Mouse (Mus musculus): ENCODE data around the gene Pstk. TPM values are rescaled to one million over a fixed set of nuclear protein-coding genes. Genes with fewer than 3 reads are reported as not detected.
A peak's percentile ranks its signal among the peaks of the same experiment; 100 is the strongest.
"Not testable (repeated sequence)": the region's sequence is repeated elsewhere in the genome, so short reads cannot be mapped to it uniquely, and the experiment has no call there.

Gene Pstk
- polyA plus RNA-seq, 1 experiment from 2014 or later, result 71.4 TPM

DNA sequence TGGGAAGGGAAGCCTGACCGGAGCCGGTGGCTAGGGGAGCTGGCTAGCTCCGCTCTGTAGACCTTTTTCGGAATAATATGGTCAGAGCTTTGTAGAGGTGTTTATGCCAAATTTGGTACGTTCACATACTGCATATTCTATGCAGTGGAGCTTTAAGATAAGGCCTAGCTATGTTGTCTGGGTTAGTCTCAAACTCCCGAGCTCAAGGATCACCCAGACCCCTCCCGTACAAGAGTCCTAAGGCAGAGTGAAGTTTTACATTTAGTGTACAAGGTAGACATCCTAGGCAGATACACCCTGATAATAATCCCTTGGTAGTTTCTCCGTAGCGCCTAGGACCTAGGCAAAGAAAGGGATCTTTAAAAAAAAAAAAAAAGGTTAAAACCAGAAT is 524 bp downstream of the Pstk start:
- DNase-seq (ENCODE audit: extremely low spot score, low spot score), result no peak
- peak overlapping the region; percentile 78 for H3K4me3 ChIP-seq
- peaks cover 15% of the 10 kb centered on the region for H3K36me3 ChIP-seq (replicated peaks)
- no peaks in the 10 kb centered on the region for H3K9me3 ChIP-seq
- peak overlapping the region; percentile 96 for H3K27ac ChIP-seq
- H3K4me1 ChIP-seq, result peaks cover 20% of the 10 kb centered on the region
- 9% methylated on average over 9 of the region's 9 CpGs for WGBS
- H3K27me3 ChIP-seq (ENCODE audit: poor library complexity, severe bottlenecking), result no peaks in the 10 kb centered on the region

DNA sequence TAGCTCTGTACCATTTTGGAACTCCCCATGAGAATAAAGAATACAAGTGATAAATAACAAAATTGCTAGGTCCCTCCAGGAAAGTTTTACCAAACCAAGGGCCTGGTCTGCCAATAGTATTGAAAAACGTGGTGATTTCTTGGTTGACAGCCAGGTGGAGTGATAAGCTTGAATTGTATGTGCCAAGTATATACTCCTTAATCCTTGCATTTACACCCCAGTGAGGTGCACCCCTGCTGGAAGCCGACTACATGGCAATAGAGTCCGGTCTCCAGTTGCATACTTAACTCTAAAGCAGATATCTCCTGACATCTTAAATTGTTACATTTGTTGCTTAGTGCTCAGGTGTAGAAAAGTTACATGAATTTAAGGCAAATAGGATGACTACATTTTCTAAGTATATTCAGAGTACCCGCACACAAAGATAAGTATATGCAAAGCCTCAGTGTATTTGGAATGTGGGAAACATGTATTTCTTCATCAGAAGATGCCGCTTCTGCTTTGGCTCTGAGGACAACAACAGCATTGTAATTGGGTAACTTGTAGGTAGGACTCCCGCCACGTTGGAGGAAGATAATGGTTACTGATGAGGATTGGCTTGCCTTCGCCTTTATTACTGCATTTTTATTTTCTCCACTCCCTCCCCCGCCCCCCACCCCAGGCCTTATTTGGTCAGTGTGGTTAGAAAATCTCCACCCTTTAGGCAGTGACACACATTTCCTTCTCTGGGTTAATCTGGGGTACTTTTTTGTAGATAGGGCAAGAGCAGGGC is 1.1 kb downstream of the Pstk start:
- H3K36me3 ChIP-seq (replicated peaks), result peaks cover 15% of the 10 kb centered on the region
- H3K27ac ChIP-seq, result no peak overlapping the region
- peak overlapping the region; percentile 78 for H3K4me3 ChIP-seq
- H3K9me3 ChIP-seq, result no peaks in the 10 kb centered on the region
- WGBS, result 73% methylated on average over 9 of the region's 9 CpGs
- peaks cover 20% of the 10 kb centered on the region for H3K4me1 ChIP-seq
- no peak for DNase-seq (ENCODE audit: extremely low spot score, low spot score)
- no peaks in the 10 kb centered on the region for H3K27me3 ChIP-seq (ENCODE audit: poor library complexity, severe bottlenecking)

DNA sequence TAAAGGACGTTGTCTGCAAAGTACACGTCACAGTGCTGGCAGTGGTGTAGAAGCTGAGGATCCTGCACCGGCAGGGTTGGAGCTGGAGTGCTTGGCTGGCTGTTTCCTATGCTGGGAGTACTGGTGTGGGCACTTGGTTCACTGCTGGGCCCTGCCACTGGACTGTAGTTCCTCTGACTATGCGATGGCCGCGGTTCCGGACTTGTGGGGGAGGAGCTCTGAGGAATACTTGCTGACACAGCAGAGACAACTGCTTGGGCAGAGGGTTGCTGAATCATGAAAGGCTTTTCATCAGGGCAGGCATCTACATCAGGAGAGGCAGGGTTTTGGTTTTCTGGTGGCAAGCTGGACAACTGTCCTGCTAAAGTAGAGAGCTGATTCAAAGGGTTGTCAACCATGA is 20.8 kb downstream of the Pstk start:
- not testable (repeated sequence) for H3K4me3 ChIP-seq; H3K4me1 ChIP-seq; H3K27me3 ChIP-seq (ENCODE audit: poor library complexity, severe bottlenecking); H3K9me3 ChIP-seq; H3K27ac ChIP-seq; DNase-seq (ENCODE audit: extremely low spot score, low spot score)
- 87% methylated on average over 7 of the region's 7 CpGs for WGBS
- peaks cover 66% of the 10 kb centered on the region for H3K36me3 ChIP-seq (replicated peaks)

DNA sequence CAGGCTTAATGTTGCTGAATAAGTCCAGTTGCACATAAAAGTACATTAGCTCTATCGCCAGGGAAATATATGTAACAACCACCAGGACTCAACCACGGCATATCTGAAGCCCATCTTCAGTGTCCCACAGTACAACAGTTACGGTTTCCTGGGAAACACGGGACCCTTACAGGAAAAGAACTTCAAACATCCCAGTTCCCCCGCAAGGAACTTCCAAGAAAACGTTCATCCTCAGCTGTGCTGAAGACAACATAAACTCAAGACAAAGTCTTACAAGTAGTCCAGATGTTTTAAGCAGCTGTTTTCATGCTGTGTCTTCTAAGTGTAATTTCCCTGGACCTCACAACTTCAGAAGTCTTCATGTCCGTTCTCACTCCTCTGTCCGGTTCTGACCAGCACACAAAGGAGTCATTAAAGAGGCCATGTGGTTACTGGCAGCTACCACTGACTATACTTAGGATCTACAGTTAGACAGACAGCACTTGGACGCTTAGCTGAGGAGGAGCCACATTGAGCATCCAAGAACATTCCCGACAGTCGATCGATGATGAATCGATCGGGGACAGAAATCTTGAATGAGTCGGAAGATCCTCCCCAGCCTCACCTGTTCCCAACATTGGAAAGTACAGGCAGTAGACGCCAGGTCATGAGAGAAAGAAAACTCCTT is 38.5 kb downstream of the Pstk start:
- no peaks in the 10 kb centered on the region for H3K9me3 ChIP-seq
- H3K36me3 ChIP-seq (replicated peaks), result peaks cover 10% of the 10 kb centered on the region; the same call in 1 of the 2 replicates
- no peaks in the 10 kb centered on the region for H3K27me3 ChIP-seq (ENCODE audit: poor library complexity, severe bottlenecking)
- H3K27ac ChIP-seq, result peak overlapping the region; percentile 93
- peak overlapping the region; percentile 98 for H3K4me3 ChIP-seq
- 11% methylated on average over 16 of the region's 16 CpGs for WGBS
- peaks cover 23% of the 10 kb centered on the region for H3K4me1 ChIP-seq
- no peak for DNase-seq (ENCODE audit: extremely low spot score, low spot score)

DNA sequence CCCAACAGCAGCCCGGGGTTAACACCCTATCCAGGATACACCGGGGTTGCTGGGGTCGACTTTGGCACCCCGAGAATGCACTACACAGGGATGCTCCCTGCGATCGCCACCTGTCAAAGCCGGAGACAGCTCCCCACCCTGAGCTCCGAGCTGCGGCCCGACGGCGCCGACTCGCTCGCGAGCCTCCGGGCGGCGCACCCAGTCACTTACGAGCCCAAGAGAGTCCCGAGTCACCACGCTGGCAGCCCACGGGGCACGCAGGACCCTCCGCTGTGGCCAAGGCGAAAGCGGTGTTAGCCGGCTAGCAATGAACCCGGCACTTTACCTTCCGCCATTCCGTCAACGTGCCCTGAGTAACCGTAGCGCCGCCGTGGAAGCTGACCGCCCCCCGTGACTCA is 39.0 kb downstream of the Pstk start:
- Histone ChIP-seq H3K4me3 (peak overlapping the region; percentile 98), H3K27me3 (ENCODE audit: poor library complexity, severe bottlenecking) (no peaks in the 10 kb centered on the region), H3K27ac (peak overlapping the region; percentile 93), H3K4me1 (peaks cover 23% of the 10 kb centered on the region), H3K9me3 (no peaks in the 10 kb centered on the region), H3K36me3 (replicated peaks) (peaks cover 10% of the 10 kb centered on the region; the same call in 1 of the 2 replicates)
- no peak for DNase-seq (ENCODE audit: extremely low spot score, low spot score)
- under 1% methylated on average over 38 of the region's 38 CpGs for WGBS

DNA sequence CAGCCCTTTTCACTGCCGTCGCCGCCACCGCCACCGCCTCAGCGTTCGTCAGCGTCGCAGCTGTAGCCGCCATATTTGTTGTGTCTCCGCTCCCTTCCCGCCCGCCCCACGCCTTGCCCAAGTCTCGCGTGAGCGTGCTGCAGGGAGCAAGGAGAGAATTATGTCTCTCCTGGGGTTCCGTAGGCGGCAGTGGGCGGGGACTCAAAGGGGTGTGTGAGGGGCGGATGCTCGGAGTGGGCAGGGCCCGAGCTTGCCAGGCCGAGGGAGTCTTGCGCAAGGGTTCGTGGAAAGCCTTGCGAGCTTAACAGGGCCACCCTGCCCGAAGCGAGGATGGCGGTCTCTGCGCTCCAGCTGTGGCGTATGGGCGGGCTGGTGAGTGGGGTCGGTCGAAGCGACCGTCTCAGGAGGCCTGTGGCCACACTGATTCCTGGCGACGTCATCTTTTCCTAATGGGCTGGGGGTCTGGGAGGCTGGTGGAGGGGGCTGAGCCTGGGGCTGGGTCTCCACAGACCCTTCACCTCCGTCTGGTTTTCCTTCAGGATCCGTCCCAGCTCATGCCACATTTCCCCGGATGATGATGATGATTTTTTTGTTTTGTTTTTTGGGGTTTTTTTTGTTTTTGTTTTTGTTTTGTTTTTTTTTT is 39.6 kb downstream of the Pstk start, which contains the start of the genes Ikzf5 and Acadsb:
Gene Ikzf5 (minus strand): TSS at position 106 of the 643 bp plus-strand sequence.
Gene Acadsb (plus strand): TSS at position 186 of the 643 bp plus-strand sequence.
- Histone ChIP-seq H3K4me1 (peaks cover 23% of the 10 kb centered on the region), H3K36me3 (replicated peaks) (peaks cover 10% of the 10 kb centered on the region; the same call in 1 of the 2 replicates), H3K9me3 (no peaks in the 10 kb centered on the region), H3K27ac (peak within 1 kb of the TSS; percentile 93), H3K27me3 (ENCODE audit: poor library complexity, severe bottlenecking) (no peaks in the 10 kb centered on the region), H3K4me3 (peak within 1 kb of the TSS; percentile 98)
- peak; percentile 97 for DNase-seq (ENCODE audit: extremely low spot score, low spot score)
- under 1% methylated on average over 42 of the region's 42 CpGs for WGBS

DNA sequence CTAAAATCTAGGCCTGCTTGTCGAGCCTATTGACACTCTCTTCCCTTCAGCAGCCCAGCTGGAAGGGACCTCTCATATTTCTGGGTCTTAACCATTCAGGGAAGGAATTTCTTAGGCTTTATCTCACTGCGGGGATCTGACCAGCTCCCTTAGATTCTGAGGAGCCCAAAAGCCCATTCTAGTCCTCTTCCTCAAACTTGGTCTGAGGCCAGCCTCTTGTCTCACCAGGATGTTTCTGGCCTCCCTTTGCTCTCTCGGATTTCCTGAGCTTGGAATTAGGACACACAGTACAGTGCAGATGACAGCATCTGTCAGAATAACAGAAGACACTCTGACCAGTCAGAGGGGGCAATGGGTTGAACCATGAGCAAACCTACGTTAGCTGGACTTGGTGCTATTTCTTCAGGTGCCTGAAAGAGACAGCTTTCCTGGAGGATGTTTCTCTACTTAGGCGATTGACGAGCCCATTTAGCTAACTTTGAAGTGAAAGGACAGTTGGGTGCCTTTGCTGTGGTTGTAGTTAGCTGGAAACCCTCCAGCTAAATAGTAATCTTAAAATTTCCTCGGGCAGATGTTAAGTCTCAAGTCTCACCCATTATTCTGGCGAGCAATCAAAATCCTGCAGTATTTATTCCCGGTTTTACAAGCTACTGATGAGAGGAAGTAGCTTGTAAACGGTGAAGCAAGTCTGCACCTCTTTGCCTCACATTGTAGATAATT is 40.4 kb downstream of the Pstk start:
- no peaks in the 10 kb centered on the region for H3K9me3 ChIP-seq
- H3K4me3 ChIP-seq, result peak overlapping the region; percentile 98
- H3K27ac ChIP-seq, result no peak overlapping the region
- peaks cover 6% of the 10 kb centered on the region; the same call in 1 of the 2 replicates for H3K36me3 ChIP-seq (replicated peaks)
- DNase-seq (ENCODE audit: extremely low spot score, low spot score), result no peak
- WGBS, result 69% methylated on average over 10 of the region's 10 CpGs
- no peaks in the 10 kb centered on the region for H3K27me3 ChIP-seq (ENCODE audit: poor library complexity, severe bottlenecking)
- peaks cover 23% of the 10 kb centered on the region for H3K4me1 ChIP-seq

DNA sequence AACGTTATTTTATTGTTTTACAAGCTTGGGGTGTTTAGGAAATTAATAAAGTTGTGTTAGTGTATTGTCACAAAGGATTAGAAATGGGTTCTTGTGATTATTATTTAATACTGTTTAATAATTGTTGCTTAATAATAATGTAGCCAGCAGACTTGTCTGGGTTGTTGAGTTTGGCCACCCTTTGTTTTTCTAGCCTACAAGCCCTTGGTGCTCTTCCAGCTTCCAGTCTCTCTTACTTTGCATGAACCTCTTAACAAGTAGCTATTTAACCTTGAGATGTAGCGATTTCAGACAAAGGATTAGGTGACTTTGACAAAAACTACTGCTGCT is 41.0 kb downstream of the Pstk start:
- Histone ChIP-seq H3K36me3 (replicated peaks) (peaks cover 3% of the 10 kb centered on the region; the same call in 1 of the 2 replicates), H3K4me1 (peaks cover 23% of the 10 kb centered on the region), H3K27me3 (ENCODE audit: poor library complexity, severe bottlenecking) (no peaks in the 10 kb centered on the region), H3K9me3 (no peaks in the 10 kb centered on the region), H3K27ac (no peak overlapping the region), H3K4me3 (no peak overlapping the region)
- WGBS, result 71% methylated on average over 2 of the region's 2 CpGs
- no peak for DNase-seq (ENCODE audit: extremely low spot score, low spot score)

DNA sequence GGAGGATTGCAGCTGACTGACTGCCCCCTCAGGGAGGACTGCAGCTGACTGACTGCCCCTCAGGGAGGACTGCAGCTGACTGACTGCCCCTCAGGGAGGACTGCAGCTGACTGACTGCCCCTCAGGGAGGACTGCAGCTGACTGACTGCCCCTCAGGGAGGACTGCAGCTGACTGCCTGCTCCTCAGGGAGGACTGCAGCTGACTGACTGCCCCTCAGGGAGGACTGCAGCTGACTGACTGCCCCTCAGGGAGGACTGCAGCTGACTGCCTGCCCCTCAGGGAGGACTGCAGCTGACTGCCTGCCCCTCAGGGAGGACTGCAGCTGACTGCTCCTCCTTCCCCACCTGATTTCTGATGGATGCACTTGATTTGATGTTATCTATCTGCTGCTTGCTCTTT is 45.8 kb downstream of the Pstk start:
- not testable (repeated sequence) for H3K36me3 ChIP-seq (replicated peaks); DNase-seq (ENCODE audit: extremely low spot score, low spot score); H3K9me3 ChIP-seq; H3K27ac ChIP-seq; H3K4me1 ChIP-seq; H3K4me3 ChIP-seq; H3K27me3 ChIP-seq (ENCODE audit: poor library complexity, severe bottlenecking)

DNA sequence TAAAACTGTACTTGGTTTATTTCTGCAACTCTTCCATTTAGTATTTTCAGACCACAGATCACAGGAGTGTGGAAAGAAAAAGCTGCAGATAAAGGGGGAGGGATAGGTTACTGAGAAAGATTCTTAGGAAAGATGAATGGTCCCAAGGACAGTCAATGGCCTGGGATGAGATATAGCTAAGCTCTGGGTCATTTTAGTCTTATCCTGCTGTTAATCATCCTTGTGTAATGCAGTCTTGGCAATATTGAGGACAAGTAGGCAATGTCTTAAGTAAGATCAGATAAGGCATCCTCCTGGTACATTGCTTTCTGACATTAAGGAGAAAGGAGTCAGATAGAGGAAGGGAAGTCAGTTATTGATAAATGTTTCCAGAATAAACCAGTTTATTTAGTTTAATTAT is 46.7 kb downstream of the Pstk start:
- no peak overlapping the region for H3K27ac ChIP-seq
- no peaks in the 10 kb centered on the region for H3K36me3 ChIP-seq (replicated peaks)
- no peaks in the 10 kb centered on the region for H3K4me1 ChIP-seq
- no peak for DNase-seq (ENCODE audit: extremely low spot score, low spot score)
- no peaks in the 10 kb centered on the region for H3K9me3 ChIP-seq
- H3K27me3 ChIP-seq (ENCODE audit: poor library complexity, severe bottlenecking), result no peaks in the 10 kb centered on the region
- no peak overlapping the region for H3K4me3 ChIP-seq

DNA sequence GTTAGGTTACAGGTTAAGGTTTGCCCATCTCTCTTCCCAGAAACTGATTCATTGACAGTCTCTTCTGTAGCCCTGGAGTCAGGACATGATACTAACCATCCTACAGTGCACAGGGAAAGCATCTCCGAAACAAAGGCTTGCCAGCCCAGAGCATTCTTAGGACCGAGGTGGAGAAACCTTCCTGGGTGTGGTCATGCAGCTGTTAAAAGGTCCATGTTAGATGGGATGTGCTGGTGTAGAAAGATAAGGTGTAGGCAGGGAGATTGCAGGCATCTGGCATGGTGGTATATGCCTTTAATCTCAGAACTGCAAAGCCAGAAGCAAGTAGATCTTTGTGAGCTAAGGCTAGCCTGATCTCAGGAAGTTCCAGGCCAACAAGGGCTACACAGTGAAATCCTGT is 54.0 kb downstream of the Pstk start:
- Histone ChIP-seq H3K36me3 (replicated peaks) (peaks cover 10% of the 10 kb centered on the region), H3K27me3 (ENCODE audit: poor library complexity, severe bottlenecking) (no peaks in the 10 kb centered on the region), H3K4me1 (no peaks in the 10 kb centered on the region), H3K9me3 (no peaks in the 10 kb centered on the region; the same call in 1 of the 2 replicates), H3K27ac (no peak overlapping the region), H3K4me3 (no peak overlapping the region)
- no peak for DNase-seq (ENCODE audit: extremely low spot score, low spot score)
- WGBS, result 87% methylated on average over 2 of the region's 2 CpGs

DNA sequence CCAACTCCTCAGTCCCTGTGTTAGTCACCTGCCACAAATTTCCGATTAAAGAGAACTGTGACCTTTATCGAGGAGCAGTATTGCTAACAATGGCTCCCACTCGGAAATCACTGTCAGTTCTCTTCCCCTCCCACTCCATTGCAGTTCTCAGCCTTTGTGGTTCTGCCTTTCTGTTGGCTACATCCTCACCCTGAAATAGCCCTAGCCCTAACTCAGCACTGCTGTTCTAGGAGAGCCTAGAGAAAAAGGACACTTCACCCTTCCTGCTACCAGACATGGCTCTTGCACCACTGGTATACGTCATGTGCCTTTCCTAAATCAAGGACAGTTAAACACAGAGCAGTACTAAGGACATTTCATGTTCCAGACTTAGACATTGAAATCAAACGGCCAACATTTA is 56.4 kb downstream of the Pstk start:
- no peak overlapping the region for H3K4me3 ChIP-seq
- no peaks in the 10 kb centered on the region; the same call in 1 of the 2 replicates for H3K9me3 ChIP-seq
- DNase-seq (ENCODE audit: extremely low spot score, low spot score), result no peak
- H3K4me1 ChIP-seq, result no peaks in the 10 kb centered on the region
- no peak overlapping the region for H3K27ac ChIP-seq
- no peaks in the 10 kb centered on the region for H3K27me3 ChIP-seq (ENCODE audit: poor library complexity, severe bottlenecking)
- 90% methylated on average over 5 of the region's 5 CpGs for WGBS
- peaks cover 19% of the 10 kb centered on the region for H3K36me3 ChIP-seq (replicated peaks)

Measured in forebrain, embryonic 10.5 days (tissue).